ENCODE assay signal across 1 mouse cellular context in the genomic region with DNA sequence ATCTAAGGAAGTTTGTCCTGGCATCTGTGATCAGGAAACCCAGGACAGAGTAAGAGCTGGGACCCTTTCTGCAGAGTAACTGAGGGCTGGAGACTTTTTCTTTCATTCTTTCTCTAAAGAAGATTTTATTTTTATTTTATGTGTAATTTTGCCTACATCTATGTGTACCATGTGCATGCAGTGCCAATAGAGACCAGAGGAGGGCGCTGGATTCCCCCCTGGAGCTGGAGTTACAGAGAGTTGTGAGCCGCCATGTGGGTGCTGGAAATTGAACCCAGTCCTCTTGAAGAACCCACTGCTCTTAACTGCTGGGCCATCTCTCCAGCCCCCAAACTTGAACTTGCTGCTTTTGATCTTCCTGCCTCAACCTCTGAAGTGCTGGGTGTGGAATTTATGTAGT.
TF ChIP-seq lines count a peak whose summit lies in the region.

No protein-coding gene starts in this region.

TF ChIP-seq in MEL, 35 proteins besides CTCF, POLR2A, EP300 and RAD21 (continued from another document):
- TF ChIP-seq TCF12 (IDR thresholded peaks at IDR 0.05; ENCODE audit: low read depth, low read length): no peak
TF ChIP-seq in MEL: peak in this region for 0.
